Mouse (Mus musculus): ENCODE measurements around the gene Ipo11.

Gene Ipo11

GRCm38 (mm10) chr13:106810156-106810555 lies 126.6 kb downstream of the Ipo11 start:
- no peak for DNase-seq

- DNase-seq = no peak
Measured at GRCm38 (mm10) chr13:106808821-106809220, 127.9 kb downstream of the Ipo11 start.

- DNase-seq = no peak
Measured at GRCm38 (mm10) chr13:106808315-106808714, 128.4 kb downstream of the Ipo11 start.

- no peak for DNase-seq
Measured at GRCm38 (mm10) chr13:106807303-106807702, 129.5 kb downstream of the Ipo11 start.

GRCm38 (mm10) chr13:106805146-106805545 lies 131.6 kb downstream of the Ipo11 start:
- no peak for DNase-seq

GRCm38 (mm10) chr13:106798026-106798425 lies 138.7 kb downstream of the Ipo11 start:
- DNase-seq = no peak

- no peak for DNase-seq
Measured at GRCm38 (mm10) chr13:106788817-106789216, 147.9 kb downstream of the Ipo11 start.

- DNase-seq = no peak
Measured at GRCm38 (mm10) chr13:106768807-106769206, 168.0 kb downstream of the Ipo11 start.

- no peak for DNase-seq
Measured at GRCm38 (mm10) chr13:106762611-106763010, 174.1 kb downstream of the Ipo11 start.

GRCm38 (mm10) chr13:106761661-106762060 lies 175.1 kb downstream of the Ipo11 start:
- DNase-seq = no peak

GRCm38 (mm10) chr13:106760232-106760875 lies 176.4 kb downstream of the Ipo11 start:
- DNase-seq = no peak

- DNase-seq = no peak
Measured at GRCm38 (mm10) chr13:106755892-106756291, 180.9 kb downstream of the Ipo11 start.

GRCm38 (mm10) chr13:106754216-106754615 lies 182.5 kb downstream of the Ipo11 start:
- DNase-seq = no peak

- no peak for DNase-seq
Measured at GRCm38 (mm10) chr13:106751951-106752350, 184.8 kb downstream of the Ipo11 start.

GRCm38 (mm10) chr13:106746823-106747222 lies 189.9 kb downstream of the Ipo11 start:
- no peak for DNase-seq

GRCm38 (mm10) chr13:106745201-106745600 lies 191.6 kb downstream of the Ipo11 start:
- DNase-seq = no peak

Data from cerebellum, adult 8-10 months (tissue).